Mouse (Mus musculus): ENCODE measurements around the gene Hbs1l. TPM values are rescaled to one million over a fixed set of nuclear protein-coding genes. Genes with fewer than 3 reads are reported as not detected.

Gene Hbs1l
- polyA plus RNA-seq, 1 experiment from 2014 or later = 62.1 TPM

- ATAC-seq (replicated peaks; ENCODE audit: low FRiP score, low read depth) (no peak), DNase-seq (ENCODE audit: low spot score) (no peak)
- no peak overlapping the region for H3K27ac ChIP-seq
- no peak for TF ChIP-seq CTCF (IDR thresholded peaks at IDR 0.05; ENCODE audit: low read depth)
- H3K4me2 ChIP-seq (ENCODE audit: low read length) = no peak overlapping the region
- no peaks in the 10 kb centered on the region for H3K9me3 ChIP-seq (replicated peaks; ENCODE audit: low read length)
- H3K27me3 ChIP-seq (ENCODE audit: insufficient read depth, low read length) = no peaks in the 10 kb centered on the region
- 89% methylated on average over 7 of the region's 7 CpGs for WGBS
- H3K4me1 ChIP-seq (replicated peaks; ENCODE audit: insufficient read depth, low read length) = peaks cover 6% of the 10 kb centered on the region
- peaks cover 18% of the 10 kb centered on the region; the same call in 1 of the 2 replicates for H3K36me3 ChIP-seq (ENCODE audit: insufficient read depth, low read length)
- H3K4me3 ChIP-seq (replicated peaks; ENCODE audit: low read depth, low read length) = no peak overlapping the region
- H3K9ac ChIP-seq (ENCODE audit: low read depth, low read length) = no peak overlapping the region
Observed at GRCm38 (mm10) chr10:21301822-21302221, 6.0 kb downstream of the Hbs1l start.

- Histone ChIP-seq H3K4me1 (replicated peaks; ENCODE audit: insufficient read depth, low read length) (no peaks in the 10 kb centered on the region), H3K4me2 (ENCODE audit: low read length) (no peak overlapping the region), H3K9ac (ENCODE audit: low read depth, low read length) (no peak overlapping the region), H3K9me3 (replicated peaks; ENCODE audit: low read length) (no peaks in the 10 kb centered on the region), H3K4me3 (replicated peaks; ENCODE audit: low read depth, low read length) (no peak overlapping the region), H3K27me3 (ENCODE audit: insufficient read depth, low read length) (no peaks in the 10 kb centered on the region), H3K36me3 (ENCODE audit: insufficient read depth, low read length) (peaks cover 18% of the 10 kb centered on the region; the same call in 1 of the 2 replicates), H3K27ac (peak overlapping the region; percentile 47; the same call in 1 of the 2 replicates)
- DNase-seq (ENCODE audit: low spot score) (peak; percentile 70), ATAC-seq (replicated peaks; ENCODE audit: low FRiP score, low read depth) (no peak)
- TF ChIP-seq CTCF (IDR thresholded peaks at IDR 0.05; ENCODE audit: low read depth) = no peak
- 41% methylated on average over 11 of the region's 11 CpGs for WGBS
Observed at GRCm38 (mm10) chr10:21304672-21305632, 9.2 kb downstream of the Hbs1l start.

GRCm38 (mm10) chr10:21313732-21314131, 18.0 kb downstream of the Hbs1l start:
- no peaks in the 10 kb centered on the region for H3K4me1 ChIP-seq (replicated peaks; ENCODE audit: insufficient read depth, low read length)
- H3K27ac ChIP-seq = no peak overlapping the region
- H3K9me3 ChIP-seq (replicated peaks; ENCODE audit: low read length) = no peaks in the 10 kb centered on the region
- H3K36me3 ChIP-seq (ENCODE audit: insufficient read depth, low read length) = peaks cover 6% of the 10 kb centered on the region; the same call in 1 of the 2 replicates
- H3K27me3 ChIP-seq (ENCODE audit: insufficient read depth, low read length) = no peaks in the 10 kb centered on the region
- H3K4me2 ChIP-seq (ENCODE audit: low read length) = no peak overlapping the region
- DNase-seq (ENCODE audit: low spot score) = peak; percentile 25
- ATAC-seq (replicated peaks; ENCODE audit: low FRiP score, low read depth) = no peak
- H3K9ac ChIP-seq (ENCODE audit: low read depth, low read length) = no peak overlapping the region
- 71% methylated on average over 4 of the region's 4 CpGs for WGBS
- no peak for TF ChIP-seq CTCF (IDR thresholded peaks at IDR 0.05; ENCODE audit: low read depth)
- H3K4me3 ChIP-seq (replicated peaks; ENCODE audit: low read depth, low read length) = no peak overlapping the region

GRCm38 (mm10) chr10:21316123-21316522, 20.3 kb downstream of the Hbs1l start:
- no peak overlapping the region for H3K4me2 ChIP-seq (ENCODE audit: low read length)
- ATAC-seq (replicated peaks; ENCODE audit: low FRiP score, low read depth) = no peak
- 92% methylated on average over 1 of the region's 1 CpGs for WGBS
- H3K36me3 ChIP-seq (ENCODE audit: insufficient read depth, low read length) = peaks cover 6% of the 10 kb centered on the region; the same call in 1 of the 2 replicates
- H3K9me3 ChIP-seq (replicated peaks; ENCODE audit: low read length) = no peaks in the 10 kb centered on the region
- H3K4me1 ChIP-seq (replicated peaks; ENCODE audit: insufficient read depth, low read length) = no peaks in the 10 kb centered on the region
- no peak overlapping the region for H3K9ac ChIP-seq (ENCODE audit: low read depth, low read length)
- no peak for TF ChIP-seq CTCF (IDR thresholded peaks at IDR 0.05; ENCODE audit: low read depth)
- no peak for DNase-seq (ENCODE audit: low spot score)
- H3K27me3 ChIP-seq (ENCODE audit: insufficient read depth, low read length) = no peaks in the 10 kb centered on the region
- no peak overlapping the region for H3K27ac ChIP-seq
- H3K4me3 ChIP-seq (replicated peaks; ENCODE audit: low read depth, low read length) = no peak overlapping the region

GRCm38 (mm10) chr10:21318250-21318649, 22.5 kb downstream of the Hbs1l start:
- no peak for ATAC-seq (replicated peaks; ENCODE audit: low FRiP score, low read depth)
- 93% methylated on average over 4 of the region's 4 CpGs for WGBS
- Histone ChIP-seq H3K9me3 (replicated peaks; ENCODE audit: low read length) (no peaks in the 10 kb centered on the region), H3K9ac (ENCODE audit: low read depth, low read length) (no peak overlapping the region), H3K4me1 (replicated peaks; ENCODE audit: insufficient read depth, low read length) (no peaks in the 10 kb centered on the region), H3K4me2 (ENCODE audit: low read length) (no peak overlapping the region), H3K27ac (no peak overlapping the region), H3K36me3 (ENCODE audit: insufficient read depth, low read length) (peaks cover 6% of the 10 kb centered on the region; the same call in 1 of the 2 replicates), H3K27me3 (ENCODE audit: insufficient read depth, low read length) (no peaks in the 10 kb centered on the region), H3K4me3 (replicated peaks; ENCODE audit: low read depth, low read length) (no peak overlapping the region)
- TF ChIP-seq CTCF (IDR thresholded peaks at IDR 0.05; ENCODE audit: low read depth) = no peak
- DNase-seq (ENCODE audit: low spot score) = no peak

GRCm38 (mm10) chr10:21318996-21319395, 23.2 kb downstream of the Hbs1l start:
- 90% methylated on average over 1 of the region's 1 CpGs for WGBS
- H3K27me3 ChIP-seq (ENCODE audit: insufficient read depth, low read length) = no peaks in the 10 kb centered on the region
- peaks cover 6% of the 10 kb centered on the region; the same call in 1 of the 2 replicates for H3K36me3 ChIP-seq (ENCODE audit: insufficient read depth, low read length)
- H3K4me1 ChIP-seq (replicated peaks; ENCODE audit: insufficient read depth, low read length) = no peaks in the 10 kb centered on the region
- H3K4me2 ChIP-seq (ENCODE audit: low read length) = no peak overlapping the region
- no peak for TF ChIP-seq CTCF (IDR thresholded peaks at IDR 0.05; ENCODE audit: low read depth)
- no peak for DNase-seq (ENCODE audit: low spot score)
- no peak overlapping the region for H3K27ac ChIP-seq
- no peak overlapping the region for H3K9ac ChIP-seq (ENCODE audit: low read depth, low read length)
- H3K9me3 ChIP-seq (replicated peaks; ENCODE audit: low read length) = no peaks in the 10 kb centered on the region
- ATAC-seq (replicated peaks; ENCODE audit: low FRiP score, low read depth) = no peak
- H3K4me3 ChIP-seq (replicated peaks; ENCODE audit: low read depth, low read length) = no peak overlapping the region

All from kidney, postnatal 0 days (tissue).